Mouse (Mus musculus) gastrocnemius, postnatal 4 days (tissue): Measurements from ENCODE around the gene Tnn. TPM values are rescaled to one million over a fixed set of nuclear protein-coding genes. Genes with fewer than 3 reads are reported as not detected.

Source experiments
- DNase-seq, 2 experiments: peaks; one replicate each; pipeline ENCODE4 v3.0.0; 2021 to 2022; ENCODE audit warnings: low spot score in 2 of 2, mixed read lengths in 2 of 2
- long read RNA-seq, 2 experiments: library from polyadenylated mRNA; stranded (forward); transcript quantifications; one replicate each; pipeline ENCODE4 v2.0.0; 2021
- total RNA-seq, 2 experiments: library from RNA; stranded (reverse); gene quantifications; 2 replicates each; pipeline ENCODE4 v1.2.3; 2021

The Tnn gene
- under 1 TPM; 0.05 to 0.10 TPM for total RNA-seq
- long read RNA-seq, experiment 1: 0 reads
- long read RNA-seq, experiment 2, partial matches to known transcripts: 1 of 1 reads
- long read RNA-seq, experiment 2, other reads (novel, unspliced or antisense): 0 of 1 reads

DNA sequence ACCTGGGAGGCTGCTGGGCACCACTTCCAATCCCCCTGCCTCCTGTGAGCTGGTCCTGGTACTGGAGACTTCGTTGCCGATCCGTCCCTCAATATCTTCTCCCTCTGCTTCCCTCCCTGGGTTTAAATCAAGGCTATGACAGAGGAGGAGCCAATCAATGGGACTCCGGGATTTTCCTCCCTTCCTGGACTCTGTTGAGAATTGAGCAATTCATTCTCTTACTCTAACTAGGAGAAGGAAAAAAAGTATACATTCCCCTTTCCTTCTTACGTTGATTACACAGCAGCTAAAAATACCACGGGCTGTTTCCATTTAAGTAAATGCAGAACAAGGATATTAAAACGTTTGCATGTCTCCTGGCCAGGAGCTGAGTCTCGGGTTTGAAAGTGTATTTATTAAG, at the start of gene Tnn:
TSS of gene Tnn (minus strand) at position 101 of the 400 bp plus-strand sequence.
- no peak for DNase-seq

GRCm38 (mm10) chr1:160195337-160195663, 41.9 kb upstream of the Tnn start:
- DNase-seq: no peak

DNA sequence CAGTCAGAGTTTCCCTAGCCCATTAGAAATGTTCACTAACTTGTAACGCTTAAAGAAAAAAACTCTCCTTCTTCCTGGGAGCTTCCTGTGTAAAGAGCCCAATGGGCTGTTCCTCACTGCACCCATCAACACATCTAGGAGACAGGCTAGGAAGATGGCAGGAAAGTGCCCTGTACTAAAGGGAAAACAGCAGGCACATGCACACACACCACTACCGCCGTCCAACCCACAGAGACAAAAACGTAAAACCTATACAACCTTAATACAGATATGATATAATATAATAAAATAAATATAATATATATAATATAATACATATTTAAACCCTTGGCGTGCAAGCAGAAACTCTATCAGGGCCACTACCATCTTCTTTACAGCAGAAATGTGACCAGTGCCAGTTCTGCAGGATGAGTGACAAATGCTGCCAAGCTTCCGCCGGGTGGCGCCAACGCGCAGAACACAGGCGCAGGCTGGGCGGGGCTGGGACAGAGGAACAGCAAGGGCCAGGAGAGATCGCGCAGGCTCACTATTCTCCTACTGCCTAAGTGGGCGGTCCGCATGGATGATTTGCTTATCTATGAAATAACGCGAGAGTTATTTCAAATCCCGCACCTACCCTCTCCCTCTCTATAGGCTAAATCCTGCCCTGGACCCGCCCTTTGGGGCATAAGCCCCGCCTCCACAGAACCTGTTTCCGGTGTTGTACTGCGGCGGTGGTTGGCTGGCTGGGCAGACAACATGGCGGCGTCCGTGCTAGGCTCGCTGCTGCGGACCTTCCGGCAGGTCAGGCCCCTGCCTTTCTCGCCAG, 41.4 kb upstream of the Tnn start, which contains the start of gene Mrps14:
TSS of gene Mrps14 (plus strand) at position 687 of the 808 bp plus-strand sequence.
- DNase-seq: peak; percentile 93 to 98

DNA sequence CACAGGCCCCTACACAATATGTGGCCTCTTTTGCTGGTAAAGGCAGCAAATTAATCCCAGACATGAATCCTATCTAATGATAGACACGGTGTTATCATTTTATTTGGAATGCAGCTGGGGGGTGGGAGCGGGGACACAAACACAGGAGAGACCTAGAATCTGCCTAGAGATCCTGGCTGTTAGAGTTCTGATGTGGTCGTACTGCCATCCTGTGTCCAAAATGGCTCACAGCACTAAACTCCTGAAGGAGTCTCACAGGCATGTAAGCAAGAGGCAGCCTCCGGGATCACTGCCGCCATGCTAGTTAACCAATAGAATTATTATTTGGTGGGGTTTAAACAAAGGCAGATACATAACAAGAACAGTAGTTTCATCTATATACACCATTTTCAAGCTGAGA, 31.1 kb upstream of the Tnn start:
- no peak for DNase-seq

DNA sequence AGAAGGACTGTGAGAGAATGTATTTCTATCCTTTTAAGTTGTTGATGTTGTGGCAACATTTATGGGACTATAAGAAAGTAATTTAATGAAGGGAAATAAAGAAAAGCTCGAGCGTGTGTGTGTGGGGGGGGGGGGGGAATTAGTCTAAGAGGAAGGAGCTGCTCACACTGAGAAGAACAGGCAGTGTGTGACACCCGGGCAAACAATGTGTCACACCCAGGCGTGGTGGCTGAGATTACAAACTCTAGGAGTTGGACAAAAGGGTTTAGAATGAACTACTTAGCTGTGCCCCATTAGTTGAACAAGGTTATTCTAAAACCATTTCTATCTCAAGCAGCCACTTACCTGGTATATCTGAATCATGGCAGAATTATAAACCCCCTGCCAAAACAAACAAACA, 27.8 kb upstream of the Tnn start:
- DNase-seq: no peak

- DNase-seq: no peak
Measured at GRCm38 (mm10) chr1:160176903-160177302, 23.5 kb upstream of the Tnn start.

- DNase-seq: no peak
Measured at GRCm38 (mm10) chr1:160166600-160166999, 13.2 kb upstream of the Tnn start.

DNA sequence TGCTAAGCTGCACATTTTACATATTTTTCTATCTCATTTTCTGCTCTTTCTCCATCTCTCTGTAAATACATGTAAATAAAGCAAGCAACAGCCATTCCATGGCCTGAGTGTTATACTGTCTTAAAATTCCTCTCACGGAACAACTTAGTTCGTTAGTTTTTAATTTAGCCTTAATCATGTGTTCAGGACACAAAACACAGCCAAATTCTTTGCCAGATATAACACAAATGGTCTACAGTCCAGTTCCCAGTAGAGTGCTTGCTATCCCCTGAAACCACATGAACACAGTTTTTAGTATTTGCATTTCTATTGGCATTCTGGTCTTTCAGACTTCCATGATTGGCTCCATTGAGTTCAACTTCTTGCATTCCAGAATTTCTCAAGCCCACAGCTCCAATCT, 4.8 kb upstream of the Tnn start:
- DNase-seq: no peak

GRCm38 (mm10) chr1:160150726-160151125, 2.7 kb downstream of the Tnn start:
- DNase-seq: no peak

DNA sequence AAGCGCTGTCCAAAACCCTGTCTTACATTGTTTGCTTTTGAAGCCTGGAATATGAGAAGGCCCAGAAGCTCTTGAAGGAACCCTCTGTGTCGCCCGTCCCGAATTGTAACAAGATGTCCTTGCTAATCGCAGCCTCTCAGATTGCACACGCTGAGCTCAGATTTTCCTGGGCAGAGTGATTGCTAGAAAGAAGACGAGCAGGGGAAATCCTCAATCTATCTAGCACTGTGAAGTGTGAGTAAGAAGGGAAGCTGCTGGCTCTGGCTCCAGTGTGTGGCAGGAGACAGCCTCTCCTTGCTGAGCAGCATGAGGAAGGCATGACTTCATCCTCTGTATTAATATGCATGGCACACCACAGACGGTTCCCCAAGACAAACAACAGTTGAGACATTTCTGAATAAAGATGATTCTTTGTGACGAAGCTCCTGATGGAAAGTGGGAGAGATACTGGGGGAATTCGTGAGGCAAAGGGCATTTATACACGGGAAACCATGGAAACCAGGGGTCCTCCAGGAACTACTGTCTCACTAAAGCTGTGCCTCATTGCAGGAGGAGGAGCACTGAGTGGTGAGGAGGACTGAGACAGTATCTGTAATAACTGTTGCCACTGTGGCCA, 4.0 kb downstream of the Tnn start:
- no peak for DNase-seq

DNA sequence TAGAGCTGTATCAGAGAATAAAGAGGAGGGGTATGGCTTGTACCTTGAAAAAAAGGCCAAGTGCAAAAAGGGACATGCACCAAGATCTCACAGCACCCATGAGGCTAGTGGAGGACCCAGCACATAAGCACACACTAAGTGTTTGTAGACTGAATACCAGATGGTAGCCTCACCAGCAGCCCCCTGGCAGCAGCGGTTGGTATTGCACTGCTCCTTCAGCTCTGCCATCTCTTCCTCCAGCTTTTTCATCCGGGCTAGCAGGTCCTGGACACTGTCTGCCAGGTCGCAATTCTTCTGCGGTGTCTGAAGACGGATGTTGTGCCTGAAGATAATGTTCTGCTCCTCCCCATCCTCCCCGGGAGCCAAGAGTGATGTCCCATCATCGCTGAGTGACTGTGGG, 6.1 kb downstream of the Tnn start:
- DNase-seq: no peak

GRCm38 (mm10) chr1:160145606-160146005, 7.8 kb downstream of the Tnn start:
- no peak for DNase-seq

GRCm38 (mm10) chr1:160144343-160144742, 9.0 kb downstream of the Tnn start:
- DNase-seq: no peak

DNA sequence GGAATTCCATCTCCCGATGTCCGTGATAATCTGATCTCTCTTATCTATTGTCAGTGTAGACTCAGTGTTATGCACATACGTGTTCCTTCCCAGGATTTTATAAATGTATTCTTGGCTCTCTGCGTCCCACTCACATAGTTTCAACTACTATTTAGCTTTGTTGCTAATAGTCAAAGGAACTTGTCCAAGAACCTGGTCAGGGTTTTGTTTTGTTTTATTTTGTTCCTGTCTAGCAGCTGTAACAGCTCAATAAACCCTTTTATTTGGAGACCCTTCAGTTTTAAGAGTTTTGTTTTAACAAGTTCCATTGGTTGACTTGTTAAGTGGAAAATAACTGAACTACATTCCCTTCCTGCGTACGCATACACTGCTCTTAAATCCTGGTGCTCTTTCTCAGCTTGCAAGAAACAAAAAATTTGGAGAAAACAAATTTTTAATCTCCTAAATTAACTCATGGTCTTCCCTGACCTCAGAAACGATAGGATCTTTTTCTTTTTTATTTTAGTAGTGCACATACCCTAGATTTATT, 17.0 kb downstream of the Tnn start:
- DNase-seq: no peak

DNA sequence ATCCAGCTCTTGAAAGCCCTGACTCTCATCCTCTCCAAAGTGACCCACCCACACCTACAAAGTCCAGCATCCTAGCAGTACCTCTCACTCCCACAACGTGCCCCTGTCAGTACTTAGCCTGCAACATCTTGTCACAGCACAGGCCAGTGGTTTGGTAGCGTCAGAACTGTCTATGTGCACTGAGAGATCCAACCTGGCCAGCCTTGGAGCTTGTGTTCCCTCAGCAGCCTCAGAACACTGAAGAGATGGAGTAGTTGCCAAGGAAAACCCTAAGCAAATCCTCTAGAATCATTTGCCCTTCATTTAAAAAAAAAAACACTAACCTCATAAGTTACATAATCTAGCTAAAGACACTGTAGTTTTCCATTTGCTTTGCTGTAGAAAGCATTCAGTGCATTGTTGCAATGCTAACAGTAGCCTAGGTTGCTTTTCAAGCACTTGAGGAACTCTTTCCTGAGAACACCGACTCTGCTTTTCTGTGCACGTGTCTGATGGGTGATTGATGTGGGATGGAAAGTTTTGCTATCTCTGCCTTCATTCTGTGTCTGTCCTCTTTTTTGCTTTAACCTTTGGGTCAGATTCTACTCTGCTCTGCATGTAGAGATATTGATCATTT, 19.8 kb downstream of the Tnn start:
- no peak for DNase-seq

DNA sequence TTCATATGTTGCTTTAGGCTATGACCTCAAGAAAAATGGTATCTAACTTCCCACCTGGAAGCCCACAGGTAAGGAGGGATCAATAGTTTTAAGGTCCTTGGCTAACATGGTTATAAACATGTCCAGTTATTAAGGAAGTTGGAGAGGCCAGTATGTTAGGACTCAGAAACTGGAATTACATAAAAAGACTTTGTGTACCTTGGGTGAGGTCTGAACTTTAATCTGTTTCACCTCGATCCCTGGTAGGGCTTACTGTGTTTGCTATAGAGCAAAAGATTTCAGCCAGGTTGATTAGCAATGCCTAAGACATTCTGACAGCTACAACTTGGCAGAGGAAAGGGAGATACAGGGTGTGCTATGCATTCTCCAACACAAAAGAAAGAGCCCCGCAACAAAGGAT, 29.4 kb downstream of the Tnn start:
- no peak for DNase-seq

DNA sequence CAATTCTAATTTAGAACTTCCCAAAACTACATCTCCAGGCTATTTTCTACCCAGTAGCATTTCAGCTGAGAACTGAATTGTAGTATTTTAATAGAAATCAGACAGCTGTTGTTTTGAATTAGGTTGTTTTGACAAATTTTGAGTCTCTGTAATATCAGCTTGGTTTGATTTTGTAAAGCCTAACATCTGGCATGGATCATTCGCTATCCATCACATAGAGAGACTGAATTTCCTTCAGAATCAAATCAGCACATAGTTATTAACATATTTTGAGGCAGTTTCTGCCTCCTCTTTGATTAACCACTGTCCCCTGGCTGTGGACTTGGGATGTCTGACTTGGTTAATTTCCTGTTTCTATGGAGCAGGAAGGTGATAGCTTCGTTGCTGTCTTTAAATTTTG, 44.8 kb downstream of the Tnn start:
- no peak for DNase-seq

DNA sequence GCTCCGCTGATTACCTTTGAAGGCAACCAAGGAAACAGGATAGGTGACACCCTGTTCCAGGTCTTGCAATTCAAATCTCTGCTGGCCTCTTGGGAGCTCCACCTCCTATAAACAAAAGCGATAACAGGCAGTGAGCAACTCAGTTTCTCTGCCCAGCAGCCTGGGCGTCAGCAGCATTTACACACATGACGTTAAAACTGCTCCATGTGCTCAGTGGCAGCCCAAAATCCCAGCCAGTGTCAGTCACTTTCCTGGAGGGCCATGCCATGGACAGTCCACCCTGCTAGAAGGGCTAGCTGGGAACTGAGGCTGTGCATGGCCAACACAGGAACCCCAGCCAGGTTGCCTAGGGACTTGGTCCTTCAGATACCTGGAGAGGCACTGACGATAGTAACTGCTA, 48.0 kb downstream of the Tnn start:
- no peak for DNase-seq

- DNase-seq: no peak
Measured at GRCm38 (mm10) chr1:160100996-160101395, 52.4 kb downstream of the Tnn start.

GRCm38 (mm10) chr1:160099659-160100302, 53.6 kb downstream of the Tnn start:
- no peak for DNase-seq

GRCm38 (mm10) chr1:160086651-160087050, 66.7 kb downstream of the Tnn start:
- DNase-seq: no peak

GRCm38 (mm10) chr1:160084239-160084638, 69.1 kb downstream of the Tnn start:
- DNase-seq: no peak
